Mouse (Mus musculus): ENCODE measurements around the gene Chn1.

DNA sequence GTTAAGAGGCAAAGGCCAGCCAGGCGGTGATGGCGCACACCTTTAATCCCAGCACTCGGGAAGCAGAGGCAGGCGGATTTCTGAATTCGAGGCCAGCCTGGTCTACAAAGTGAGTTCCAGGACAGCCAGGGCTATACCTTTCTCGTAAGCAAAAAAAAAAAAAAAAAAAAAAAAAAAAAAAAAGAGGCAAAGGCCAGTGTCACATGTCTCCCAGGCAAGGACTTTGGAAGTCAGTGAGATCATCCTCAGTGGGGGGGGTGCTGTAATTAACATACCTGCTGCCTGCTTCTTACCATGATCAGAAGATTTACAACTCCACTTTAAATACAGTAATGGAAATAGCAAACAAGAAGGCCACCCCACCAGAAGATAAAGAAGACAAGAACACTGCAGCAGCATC is 137.5 kb downstream of the Chn1 start:
- TF ChIP-seq CTCF (IDR thresholded peaks at IDR 0.05; ENCODE audit: control insufficient read depth, insufficient read depth, insufficient replicate concordance, low read depth, low read length) (no peak), POLR2A (IDR thresholded peaks at IDR 0.05; ENCODE audit: control insufficient read depth, low read depth, low read length) (no peak)
